Mouse (Mus musculus): Measurements from ENCODE around the gene Cdh13.

DNA sequence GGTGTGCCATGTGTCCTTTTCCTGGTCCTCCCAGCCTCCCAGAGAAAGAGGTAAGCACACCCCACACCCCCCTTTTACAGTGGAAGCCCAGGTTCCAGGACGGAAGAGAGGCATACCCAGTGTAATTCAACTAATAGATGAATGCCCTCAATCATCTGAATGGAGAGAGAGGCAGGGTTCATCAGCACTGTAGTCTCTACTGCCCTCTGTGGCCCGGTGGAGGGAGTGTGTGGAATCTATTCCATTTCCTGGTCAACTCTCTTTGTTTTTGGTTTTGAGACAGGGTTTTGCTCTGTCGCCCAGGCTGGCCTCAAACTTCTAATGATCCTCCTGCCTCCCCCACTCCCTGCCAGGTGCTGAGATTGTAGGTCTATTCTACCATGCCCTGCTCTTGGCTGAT is 159.8 kb downstream of the Cdh13 start:
- TF ChIP-seq GATA1 (IDR thresholded peaks at IDR 0.05; ENCODE audit: borderline replicate concordance, low read length), result no peak
- TF ChIP-seq FLI1 (IDR thresholded peaks at IDR 0.05; ENCODE audit: low read length), result no peak

Measured in megakaryocyte, embryonic 14.5 days (primary cell).